Mouse (Mus musculus) bone marrow, adult 2 months (tissue): ENCODE results near the gene Slc15a1. TPM values are rescaled to one million over a fixed set of nuclear protein-coding genes. Genes with fewer than 3 reads are reported as not detected.
"Not testable (repeated sequence)": the region's sequence is repeated elsewhere in the genome, so short reads cannot be mapped to it uniquely, and the experiment has no call there.

ENCODE experiments used
- H3K27ac ChIP-seq: fragments of 200-500 bp; 2 replicates; pipeline ENCODE4 v1.5.1; 2012; ENCODE audit warnings: low read depth, mild to moderate bottlenecking, control low read depth, inconsistent platforms, low read length; ENCODE audit not compliant: control insufficient read depth, poor library complexity, insufficient read depth
- H3K4me1 ChIP-seq: fragments of 200-500 bp; 2 replicates; pipeline ENCODE4 v1.6.1; 2011; ENCODE audit warnings: low read length; ENCODE audit not compliant: control insufficient read depth, insufficient read depth
- H3K4me3 ChIP-seq: fragments of 200-500 bp; replicated peaks from 2 replicates; pipeline ENCODE3; 2011; ENCODE audit warnings: mild to moderate bottlenecking, low read depth, low read length, control low read depth; ENCODE audit not compliant: control insufficient read depth
- CTCF ChIP-seq: fragments of 200-500 bp; IDR thresholded peaks from 2 replicates; pipeline ENCODE4 v1.5.1; 2011; ENCODE audit warnings: low read length, control low read depth; ENCODE audit not compliant: control insufficient read depth, insufficient read depth
- POLR2A ChIP-seq: fragments of 200-500 bp; IDR thresholded peaks from 2 replicates; pipeline ENCODE4 v1.6.1; 2011; ENCODE audit warnings: low read depth, mild to moderate bottlenecking, control low read depth, low read length, borderline replicate concordance; ENCODE audit not compliant: control insufficient read depth
- WGBS: fragments of 180-500 bp; shearing (Covaris S2); methylation state at CpG from one replicate; pipeline ENCODE4 v1.1.7; 2018; 5-methylcytosine and 5-hydroxymethylcytosine counted together
- polyA plus RNA-seq: library from polyadenylated mRNA; stranded (reverse); fragments of >200 nt; gene quantifications from 2 replicates; pipeline ENCODE4 v1.2.4, GENCODE M21; 2011; ENCODE audit warnings: low replicate concordance; ENCODE audit not compliant: missing spikeins, insufficient read depth, insufficient read length

The Slc15a1 gene
- polyA plus RNA-seq, 1 experiment = not detected

GRCm38 (mm10) chr14:121422664-121423340 is 82.2 kb downstream of the Slc15a1 start:
- TF ChIP-seq POLR2A (no peak), CTCF (no peak)
- Histone ChIP-seq H3K27ac (peak overlapping the region; percentile 62; the same call in 1 of the 2 replicates), H3K4me3 (no peak overlapping the region), H3K4me1 (peaks cover 2% of the 10 kb centered on the region; the same call in 1 of the 2 replicates)
- 1% methylated on average over 4 of the region's 4 CpGs for WGBS

GRCm38 (mm10) chr14:121422000-121422399 is 83.1 kb downstream of the Slc15a1 start:
- Histone ChIP-seq H3K4me3 (no peak overlapping the region), H3K4me1 (peaks cover 2% of the 10 kb centered on the region; the same call in 1 of the 2 replicates), H3K27ac (peak overlapping the region; percentile 26; the same call in 1 of the 2 replicates)
- 56% methylated on average over 4 of the region's 4 CpGs for WGBS
- TF ChIP-seq POLR2A (no peak), CTCF (no peak)

GRCm38 (mm10) chr14:121417594-121417993 is 87.5 kb downstream of the Slc15a1 start:
- Histone ChIP-seq H3K4me3 (no peak overlapping the region), H3K4me1 (no peaks in the 10 kb centered on the region), H3K27ac (no peak overlapping the region)
- WGBS = 69% methylated on average over 5 of the region's 5 CpGs
- TF ChIP-seq POLR2A = no peak
- TF ChIP-seq CTCF = no peak

GRCm38 (mm10) chr14:121416626-121417319 is 88.3 kb downstream of the Slc15a1 start:
- Histone ChIP-seq H3K4me3 (no peak overlapping the region), H3K27ac (no peak overlapping the region), H3K4me1 (no peaks in the 10 kb centered on the region)
- 61% methylated on average over 11 of the region's 12 CpGs for WGBS
- TF ChIP-seq POLR2A = no peak
- TF ChIP-seq CTCF = no peak

GRCm38 (mm10) chr14:121414635-121415241 is 90.3 kb downstream of the Slc15a1 start:
- Histone ChIP-seq H3K4me3 (no peak overlapping the region), H3K4me1 (no peaks in the 10 kb centered on the region), H3K27ac (no peak overlapping the region)
- TF ChIP-seq CTCF = no peak
- no peak for TF ChIP-seq POLR2A
- 76% methylated on average over 6 of the region's 6 CpGs for WGBS

GRCm38 (mm10) chr14:121413726-121414125 is 91.3 kb downstream of the Slc15a1 start:
- WGBS = 100% methylated on average over 1 of the region's 1 CpGs
- H3K4me1 ChIP-seq, H3K27ac ChIP-seq, H3K4me3 ChIP-seq: not testable (repeated sequence)

Other genes starting within 250 kb of the Slc15a1 start
- 38.3 and 39.7 TPM in 2 replicates for gene Stk24, start 125.2 kb downstream of the Slc15a1 start, polyA plus RNA-seq